Mouse (Mus musculus) heart, postnatal 36 days (tissue): ENCODE measurements around the gene Dlec1. TPM values are rescaled to one million over a fixed set of nuclear protein-coding genes. Genes with fewer than 3 reads are reported as not detected.
A peak's percentile ranks its signal among the peaks of the same experiment; 100 is the strongest.

ENCODE experiments used
- DNase-seq, 2 experiments: peaks; one replicate each; pipeline ENCODE4 v3.0.0; 2021 to 2022
- intact Hi-C: fragments of 180-260 bp; cut with DNase I; formaldehyde crosslinking; loops from one replicate; pipeline ENCODE4 v1.15.1; 2025
- total RNA-seq, 2 experiments: library from RNA; stranded (reverse); gene quantifications; 2 replicates each; pipeline ENCODE4 v1.2.3; 2021

Gene Dlec1
- total RNA-seq, 2 experiments from 2014 or later: 0.14 to 0.31 TPM

GRCm38 (mm10) chr9:119181241-119181728 lies 79.0 kb downstream of the Dlec1 start:
- intact Hi-C loops: no loop called here
- peak; percentile 14 to 28 for DNase-seq

- intact Hi-C loops: no loop called here
- DNase-seq: peak in 1 of 2 experiments; percentile 28
Observed at GRCm38 (mm10) chr9:119192202-119192990, 90.1 kb downstream of the Dlec1 start.

Other genes starting within 250 kb of the Dlec1 start
- 10 to 100 TPM; 11.2 to 11.3 TPM for gene Ctdspl, start 176.0 kb upstream of the Dlec1 start, total RNA-seq
- gene Vill, start 49.7 kb upstream of the Dlec1 start, total RNA-seq: under 1 TPM; 0.41 to 0.69 TPM
- gene Plcd1, start 9.0 kb upstream of the Dlec1 start, total RNA-seq: 10 to 100 TPM; 18.2 to 20.3 TPM
- 1 to 10 TPM; 1.4 to 3.4 TPM for gene Acaa1b, start 54.6 kb downstream of the Dlec1 start, total RNA-seq
- gene Gm47289, start 56.7 kb downstream of the Dlec1 start, total RNA-seq: not detected
- not detected for gene Slc22a13, start 106.6 kb downstream of the Dlec1 start, total RNA-seq
- 10 to 100 TPM; 49.3 to 49.5 TPM for gene Oxsr1, start 219.9 kb downstream of the Dlec1 start, total RNA-seq
- gene Acaa1a, start 237.2 kb downstream of the Dlec1 start, total RNA-seq: 10 to 100 TPM; 80.3 to 85.7 TPM
- 10 to 100 TPM; 14.8 to 15.5 TPM for gene Myd88, start 238.9 kb downstream of the Dlec1 start, total RNA-seq